Mouse (Mus musculus) lung, adult 2 months (tissue): Measurements from ENCODE around the gene Gsk3a.

ENCODE experiments used
- CTCF ChIP-seq: fragments of 200-500 bp; IDR thresholded peaks from 2 replicates; pipeline ENCODE4 v1.5.1; 2011; ENCODE audit warnings: mild to moderate bottlenecking, low read length, control low read depth; ENCODE audit not compliant: insufficient read depth
- POLR2A ChIP-seq: fragments of 200-500 bp; IDR thresholded peaks from 2 replicates; pipeline ENCODE4 v1.6.1; 2011; ENCODE audit warnings: low read depth, mild to moderate bottlenecking, control low read depth, low read length, borderline replicate concordance; ENCODE audit errors: extremely low read depth

- TF ChIP-seq POLR2A (0 out of 2 replicates have a peak, but pooled peaks have one; percentile 8), CTCF (no peak)
Observed at GRCm38 (mm10) chr7:25282731-25283211, 45.1 kb upstream of the Gsk3a start.
